Mouse (Mus musculus): ENCODE results near the gene Zfp644. TPM values are rescaled to one million over a fixed set of nuclear protein-coding genes. Genes with fewer than 3 reads are reported as not detected.

The Zfp644 gene
- polyA plus RNA-seq, 1 experiment from 2014 or later = 96.1 TPM

DNA sequence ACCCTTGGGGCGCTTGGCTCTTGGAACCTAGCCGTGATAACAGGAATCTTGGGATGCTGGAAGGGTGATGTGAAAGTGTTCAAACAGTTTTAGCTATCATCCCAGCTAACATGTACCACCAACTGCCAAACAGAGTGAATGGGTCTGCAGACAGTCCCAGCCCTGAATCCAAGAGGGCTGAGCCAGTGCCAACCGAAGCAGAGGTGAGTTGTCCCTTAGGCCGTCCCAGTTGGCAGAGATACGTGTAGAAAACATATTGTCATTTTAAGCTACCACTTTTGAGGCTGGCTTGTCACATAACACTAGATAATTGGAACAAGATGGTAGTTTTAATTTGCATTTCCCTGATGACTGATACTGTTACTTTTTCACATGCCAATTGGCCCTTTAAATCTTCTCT lies 106.4 kb downstream of the Zfp644 start:
- Histone ChIP-seq H3K9me3 (no peaks in the 10 kb centered on the region), H3K9ac (no peak overlapping the region), H3K27ac (no peak overlapping the region), H3K4me2 (no peak overlapping the region), H3K36me3 (peaks cover 27% of the 10 kb centered on the region), H3K4me3 (no peak overlapping the region), H3K27me3 (no peaks in the 10 kb centered on the region), H3K4me1 (no peaks in the 10 kb centered on the region)
- 83% methylated on average over 5 of the region's 5 CpGs for WGBS
- ATAC-seq (ENCODE audit: insufficient number of reproducible peaks, insufficient read depth, low FRiP score, low TSS enrichment, low read depth) = no peak

GRCm38 (mm10) chr5:106589670-106590069 lies 107.4 kb downstream of the Zfp644 start:
- Histone ChIP-seq H3K27me3 (no peaks in the 10 kb centered on the region), H3K4me3 (no peak overlapping the region), H3K9me3 (no peaks in the 10 kb centered on the region), H3K36me3 (peaks cover 23% of the 10 kb centered on the region), H3K9ac (no peak overlapping the region), H3K4me2 (no peak overlapping the region), H3K4me1 (no peaks in the 10 kb centered on the region), H3K27ac (no peak overlapping the region)
- WGBS = 91% methylated on average over 11 of the region's 11 CpGs
- ATAC-seq (ENCODE audit: insufficient number of reproducible peaks, insufficient read depth, low FRiP score, low TSS enrichment, low read depth) = no peak

DNA sequence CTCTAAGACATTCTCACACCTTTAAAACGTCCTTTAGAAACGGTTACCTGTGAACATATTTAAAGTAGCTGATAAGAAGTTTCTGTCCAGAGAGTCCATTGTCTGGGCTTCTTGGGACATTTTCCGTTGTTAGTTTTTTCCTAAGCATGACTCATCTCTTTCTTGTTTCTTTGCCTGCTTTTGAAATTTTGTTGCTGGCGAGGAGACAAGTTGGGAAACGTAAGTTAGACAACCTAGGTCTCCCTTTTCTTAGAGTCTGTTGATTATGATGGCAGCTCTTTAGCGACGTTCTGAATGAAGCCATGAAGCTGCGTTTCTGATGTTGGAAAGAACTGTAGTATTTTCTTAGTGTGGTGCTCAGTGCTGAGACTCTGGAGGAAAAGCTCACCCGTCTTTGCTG lies 108.1 kb downstream of the Zfp644 start:
- H3K27ac ChIP-seq = no peak overlapping the region
- no peak overlapping the region for H3K9ac ChIP-seq
- no peak overlapping the region for H3K4me3 ChIP-seq
- H3K4me2 ChIP-seq = no peak overlapping the region
- no peak for ATAC-seq (ENCODE audit: insufficient number of reproducible peaks, insufficient read depth, low FRiP score, low TSS enrichment, low read depth)
- no peaks in the 10 kb centered on the region for H3K9me3 ChIP-seq
- peaks cover 23% of the 10 kb centered on the region for H3K36me3 ChIP-seq
- no peaks in the 10 kb centered on the region for H3K27me3 ChIP-seq
- H3K4me1 ChIP-seq = no peaks in the 10 kb centered on the region
- 93% methylated on average over 9 of the region's 9 CpGs for WGBS

GRCm38 (mm10) chr5:106580943-106581342 lies 116.1 kb downstream of the Zfp644 start:
- peaks cover 12% of the 10 kb centered on the region for H3K27me3 ChIP-seq
- WGBS = 77% methylated on average over 7 of the region's 7 CpGs
- H3K4me3 ChIP-seq = no peak overlapping the region
- ATAC-seq (ENCODE audit: insufficient number of reproducible peaks, insufficient read depth, low FRiP score, low TSS enrichment, low read depth) = no peak
- H3K36me3 ChIP-seq = no peaks in the 10 kb centered on the region
- H3K4me2 ChIP-seq = no peak overlapping the region
- no peaks in the 10 kb centered on the region for H3K4me1 ChIP-seq
- H3K9me3 ChIP-seq = no peaks in the 10 kb centered on the region
- H3K27ac ChIP-seq = no peak overlapping the region
- H3K9ac ChIP-seq = no peak overlapping the region

- Histone ChIP-seq H3K4me3 (no peak overlapping the region), H3K27ac (no peak overlapping the region), H3K4me2 (no peak overlapping the region), H3K36me3 (no peaks in the 10 kb centered on the region), H3K9me3 (no peaks in the 10 kb centered on the region), H3K9ac (no peak overlapping the region), H3K27me3 (peaks cover 34% of the 10 kb centered on the region), H3K4me1 (0 out of 2 replicates have a peak, but pooled peaks cover 7% of the 10 kb centered on the region)
- ATAC-seq (ENCODE audit: insufficient number of reproducible peaks, insufficient read depth, low FRiP score, low TSS enrichment, low read depth) = no peak
- 42% methylated on average over 9 of the region's 9 CpGs for WGBS
Observed at GRCm38 (mm10) chr5:106577237-106577888, 119.7 kb downstream of the Zfp644 start.

- H3K9me3 ChIP-seq = no peaks in the 10 kb centered on the region
- no peak overlapping the region for H3K9ac ChIP-seq
- H3K4me3 ChIP-seq = peak overlapping the region; percentile 60
- H3K27ac ChIP-seq = no peak overlapping the region
- H3K27me3 ChIP-seq = peaks cover 41% of the 10 kb centered on the region
- H3K4me2 ChIP-seq = peak overlapping the region; percentile 100
- no peak for ATAC-seq (ENCODE audit: insufficient number of reproducible peaks, insufficient read depth, low FRiP score, low TSS enrichment, low read depth)
- WGBS = 19% methylated on average over 4 of the region's 4 CpGs
- H3K36me3 ChIP-seq = no peaks in the 10 kb centered on the region
- H3K4me1 ChIP-seq = 0 out of 2 replicates have a peak, but pooled peaks cover 7% of the 10 kb centered on the region
Observed at GRCm38 (mm10) chr5:106575098-106575497, 122.0 kb downstream of the Zfp644 start.

- ATAC-seq (ENCODE audit: insufficient number of reproducible peaks, insufficient read depth, low FRiP score, low TSS enrichment, low read depth) = peak; percentile 87
- Histone ChIP-seq H3K27me3 (peaks cover 41% of the 10 kb centered on the region), H3K9me3 (no peaks in the 10 kb centered on the region), H3K9ac (peak overlapping the region; percentile 77), H3K27ac (no peak overlapping the region), H3K4me2 (peak overlapping the region; percentile 100), H3K36me3 (no peaks in the 10 kb centered on the region), H3K4me1 (0 out of 2 replicates have a peak, but pooled peaks cover 7% of the 10 kb centered on the region), H3K4me3 (peak overlapping the region; percentile 60)
- under 1% methylated on average over 45 of the region's 45 CpGs for WGBS
Observed at GRCm38 (mm10) chr5:106574560-106574946, 122.5 kb downstream of the Zfp644 start.

DNA sequence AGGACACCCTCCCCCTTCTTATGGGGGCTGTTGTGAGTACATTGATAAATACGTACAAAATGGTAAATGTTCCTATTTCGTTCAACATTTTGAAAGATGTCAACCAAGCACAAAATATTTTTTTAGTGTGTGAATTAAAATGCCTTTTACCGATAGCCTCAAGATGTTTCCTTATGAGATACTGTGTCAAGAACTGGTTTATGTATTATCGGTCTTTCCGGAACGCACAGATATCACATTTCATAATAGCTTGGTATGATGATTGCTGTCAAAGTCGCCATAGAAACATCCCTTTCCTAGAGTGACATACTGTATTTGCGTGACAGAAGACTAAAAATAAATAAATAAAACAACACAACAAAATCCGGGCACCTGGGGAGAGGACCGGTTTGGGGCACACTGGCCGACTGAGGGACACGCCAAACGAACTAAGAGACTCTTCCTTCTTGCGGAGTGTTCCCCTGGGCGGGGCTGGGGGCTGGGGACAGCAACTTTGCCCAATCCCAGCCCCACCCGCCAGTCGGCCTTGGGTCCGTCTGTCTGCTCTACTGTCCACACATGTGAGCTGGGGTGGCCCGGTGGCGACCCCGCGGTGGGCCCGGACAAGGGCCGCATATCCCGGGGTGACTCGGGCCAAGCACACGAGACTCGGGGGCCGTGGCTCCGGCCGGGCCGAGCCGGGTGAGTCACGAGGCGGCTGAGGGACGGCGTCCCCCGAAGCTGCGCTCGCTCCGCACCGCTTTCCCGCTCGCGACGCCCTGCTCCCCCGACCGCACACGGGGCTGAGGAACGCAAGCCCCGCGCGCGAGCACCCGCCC lies 123.1 kb downstream of the Zfp644 start:
- Histone ChIP-seq H3K27me3 (peaks cover 41% of the 10 kb centered on the region), H3K4me3 (peak overlapping the region; percentile 60), H3K27ac (no peak overlapping the region), H3K4me1 (0 out of 2 replicates have a peak, but pooled peaks cover 7% of the 10 kb centered on the region), H3K9ac (peak overlapping the region; percentile 77), H3K9me3 (no peaks in the 10 kb centered on the region), H3K4me2 (peak overlapping the region; percentile 100), H3K36me3 (no peaks in the 10 kb centered on the region)
- WGBS = 4% methylated on average over 55 of the region's 55 CpGs
- ATAC-seq (ENCODE audit: insufficient number of reproducible peaks, insufficient read depth, low FRiP score, low TSS enrichment, low read depth) = peak; percentile 66; the same call in 1 of the 2 replicates

Other genes with a start within 250 kb of the Zfp644 start
- gene Barhl2, start 239.1 kb downstream of the Zfp644 start, polyA plus RNA-seq (2015; fragmentation: Nextera tagmentation; extraction: Ambion mirVana) = not detected in 2 replicates
- gene Gm17304, start 88.2 kb downstream of the Zfp644 start, polyA plus RNA-seq (2015; fragmentation: Nextera tagmentation; extraction: Ambion mirVana) = not detected in 2 replicates
- 1.8 and 2.5 TPM in 2 replicates for gene Hfm1, start 229.0 kb upstream of the Zfp644 start, polyA plus RNA-seq (2015; fragmentation: Nextera tagmentation; extraction: Ambion mirVana)